Mouse (Mus musculus): ENCODE data around the gene Il16.

- TF ChIP-seq CTCF (IDR thresholded peaks at IDR 0.05; ENCODE audit: low read depth, low read length) (no peak), POLR2A (IDR thresholded peaks at IDR 0.05; ENCODE audit: extremely low read depth, insufficient read depth, low read length) (no peak)
These were observed 33.0 kb upstream of the Il16 start for GRCm38 (mm10) chr7:83778516-83778915.
